In genomic region chr3:145498127-145498526, GRCm38 (mm10) we compare ENCODE assay signal across 13 mouse cellular contexts.
"Had no signal": no experiment of that assay in that cellular context is flagged by ENCODE, and none has a peak within 500 bp of the region (broad histone marks: within the 10 kb centered on the region; RNA-seq: fewer than 3 reads in every experiment).

No protein-coding gene starts in this region.

- H3K4me2 ChIP-seq: limb, embryonic 13.5 days; neural tube, embryonic 12.5 days had no signal

- H3K4me3 ChIP-seq: limb, embryonic 13.5 days; neural tube, embryonic 12.5 days had no signal

- H3K9me3 ChIP-seq: limb, embryonic 13.5 days; neural tube, embryonic 12.5 days had no signal

- H3K27ac ChIP-seq: limb, embryonic 13.5 days; liver, embryonic 14.5 days; neural tube, embryonic 12.5 days had no signal

- H3K36me3 ChIP-seq: limb, embryonic 13.5 days; neural tube, embryonic 12.5 days had no signal

- H3K9ac ChIP-seq: limb, embryonic 13.5 days; liver, embryonic 14.5 days; neural tube, embryonic 12.5 days had no signal

- DNase-seq: kidney, adult 11 months; kidney, adult 9 months; kidney, postnatal 10 days; kidney, postnatal 4 days; left cerebral cortex, postnatal 4 days; lung, adult 2 months; midbrain, embryonic 14.5 days; spleen, adult 18-20 months; thymus, adult 2 months; thymus, postnatal 25 days had no signal

- H3K4me1 ChIP-seq: limb, embryonic 13.5 days; neural tube, embryonic 12.5 days had no signal

- H3K27me3 ChIP-seq: limb, embryonic 13.5 days; neural tube, embryonic 12.5 days had no signal
